Mouse (Mus musculus): ENCODE results near the gene Cd81.

- TF ChIP-seq CTCF (IDR thresholded peaks at IDR 0.05; ENCODE audit: extremely low read depth, insufficient read depth, low read length): no peak
- TF ChIP-seq POLR2A (IDR thresholded peaks at IDR 0.05; ENCODE audit: extremely low read depth, insufficient read depth, low read length): no peak
Observed at GRCm38 (mm10) chr7:143049331-143049730, 3.2 kb upstream of the Cd81 start.

Data from cortical plate, adult 2 months (tissue).